12 mouse cellular contexts compared by ENCODE assay signal in genomic region chr7:4742482-4742819, GRCm38 (mm10). TPM values are rescaled to one million over a fixed set of nuclear protein-coding genes. Genes with fewer than 3 reads are reported as not detected.
DNase-seq lines count a peak whose midpoint lies in the region; ATAC-seq lines count a peak whose summit lies in the region.
"Had no signal": no experiment of that assay in that cellular context is flagged by ENCODE, and none has a peak within 500 bp of the region (broad histone marks: within the 10 kb centered on the region; RNA-seq: fewer than 3 reads in every experiment).

No protein-coding gene starts in this region.

- peak overlapping the region; percentile 94; the same call in 1 of the 2 replicates for H3K27ac ChIP-seq in heart, embryonic 10.5 days
- H3K27ac ChIP-seq in midbrain, embryonic 10.5 days (replicated peaks): peak overlapping the region; percentile 96
- H3K27ac ChIP-seq in midbrain, embryonic 11.5 days (ENCODE audit: low read depth, low read length): no peak overlapping the region
- H3K27ac ChIP-seq in intestine, embryonic 16.5 days (ENCODE audit: low read length): no peak overlapping the region
- H3K27ac ChIP-seq in midbrain, embryonic 14.5 days (replicated peaks; ENCODE audit: low read depth, low read length): no peak overlapping the region
- H3K27ac ChIP-seq: limb, embryonic 15.5 days had no signal

- H3K4me1 ChIP-seq in heart, embryonic 10.5 days: peaks cover 46% of the 10 kb centered on the region
- H3K4me1 ChIP-seq in midbrain, embryonic 10.5 days: peaks cover 52% of the 10 kb centered on the region
- H3K4me1 ChIP-seq in midbrain, embryonic 11.5 days (ENCODE audit: control insufficient read depth, insufficient read depth, low read length): peaks cover 19% of the 10 kb centered on the region
- peaks cover 23% of the 10 kb centered on the region for H3K4me1 ChIP-seq in intestine, embryonic 16.5 days (ENCODE audit: control insufficient read depth, insufficient read depth, low read length)
- peaks cover 29% of the 10 kb centered on the region for H3K4me1 ChIP-seq in midbrain, embryonic 14.5 days (ENCODE audit: control insufficient read depth, insufficient read depth, low read length)

- intact Hi-C loops in heart, postnatal 36 days (cut with DNase I): no loop called here

- 83% methylated on average over 6 of the region's 6 CpGs for WGBS in heart, embryonic 10.5 days
- WGBS in midbrain, embryonic 10.5 days: 92% methylated on average over 6 of the region's 6 CpGs
- 84% methylated on average over 6 of the region's 6 CpGs for WGBS in midbrain, embryonic 11.5 days
- WGBS in intestine, embryonic 16.5 days: 82% methylated on average over 6 of the region's 6 CpGs
- 87% methylated on average over 6 of the region's 6 CpGs for WGBS in midbrain, embryonic 14.5 days

- DNase-seq in heart, embryonic 10.5 days (ENCODE audit: low spot score): no peak
- DNase-seq in heart, postnatal 36 days: no peak
- no peak for DNase-seq in midbrain, embryonic 10.5 days (ENCODE audit: low spot score)
- DNase-seq in midbrain, embryonic 11.5 days (ENCODE audit: low spot score, missing footprints): no peak
- DNase-seq in midbrain, embryonic 14.5 days: no peak
- no peak for DNase-seq in urinary bladder, postnatal 10 days (ENCODE audit: low spot score)
- DNase-seq: thymus, postnatal 36 days had no signal

- no peaks in the 10 kb centered on the region for H3K27me3 ChIP-seq in heart, embryonic 10.5 days (ENCODE audit: insufficient read depth, poor library complexity, severe bottlenecking)
- H3K27me3 ChIP-seq in midbrain, embryonic 10.5 days (ENCODE audit: low read depth, poor library complexity, severe bottlenecking): no peaks in the 10 kb centered on the region
- no peaks in the 10 kb centered on the region for H3K27me3 ChIP-seq in midbrain, embryonic 11.5 days (ENCODE audit: control insufficient read depth, insufficient read depth, low read length)
- H3K27me3 ChIP-seq in intestine, embryonic 16.5 days (replicated peaks; ENCODE audit: control insufficient read depth, insufficient read depth, low read length): no peaks in the 10 kb centered on the region
- H3K27me3 ChIP-seq in midbrain, embryonic 14.5 days (ENCODE audit: control insufficient read depth, insufficient read depth, low read length): no peaks in the 10 kb centered on the region
- H3K27me3 ChIP-seq: limb, embryonic 15.5 days had no signal

- H3K36me3 ChIP-seq in heart, embryonic 10.5 days: peaks cover 47% of the 10 kb centered on the region
- peaks cover 47% of the 10 kb centered on the region for H3K36me3 ChIP-seq in midbrain, embryonic 10.5 days
- H3K36me3 ChIP-seq in midbrain, embryonic 11.5 days (ENCODE audit: control insufficient read depth, insufficient read depth, low read length): no peaks in the 10 kb centered on the region
- H3K36me3 ChIP-seq in intestine, embryonic 16.5 days (ENCODE audit: control insufficient read depth, insufficient read depth, low read length): peaks cover 21% of the 10 kb centered on the region
- H3K36me3 ChIP-seq in midbrain, embryonic 14.5 days (ENCODE audit: control insufficient read depth, insufficient read depth, low read length): peaks cover 34% of the 10 kb centered on the region

- no peaks in the 10 kb centered on the region for H3K9me3 ChIP-seq in heart, embryonic 10.5 days
- H3K9me3 ChIP-seq in midbrain, embryonic 10.5 days (replicated peaks): no peaks in the 10 kb centered on the region
- H3K9me3 ChIP-seq in midbrain, embryonic 11.5 days (ENCODE audit: control insufficient read depth, low read length): no peaks in the 10 kb centered on the region
- H3K9me3 ChIP-seq in intestine, embryonic 16.5 days (ENCODE audit: control insufficient read depth, low read length): no peaks in the 10 kb centered on the region
- no peaks in the 10 kb centered on the region for H3K9me3 ChIP-seq in midbrain, embryonic 14.5 days (ENCODE audit: control insufficient read depth, low read length)
- H3K9me3 ChIP-seq: limb, embryonic 15.5 days had no signal

- no peak overlapping the region for H3K4me2 ChIP-seq in midbrain, embryonic 11.5 days
- no peak overlapping the region for H3K4me2 ChIP-seq in intestine, embryonic 16.5 days (ENCODE audit: low read depth, low read length)
- H3K4me2 ChIP-seq in midbrain, embryonic 14.5 days (ENCODE audit: low read length): peak overlapping the region; percentile 72
- H3K4me2 ChIP-seq: limb, embryonic 15.5 days had no signal

- ATAC-seq in midbrain, embryonic 11.5 days (ENCODE audit: low FRiP score): no peak
- no peak for ATAC-seq in intestine, embryonic 16.5 days
- ATAC-seq in midbrain, embryonic 14.5 days (ENCODE audit: low FRiP score, low TSS enrichment): no peak
- no peak for ATAC-seq in cerebellum, adult (ENCODE audit: insufficient number of reproducible peaks, low FRiP score, low TSS enrichment)

- peak overlapping the region; percentile 67; the same call in 1 of the 2 replicates for H3K4me3 ChIP-seq in heart, embryonic 10.5 days
- peak overlapping the region; percentile 79 for H3K4me3 ChIP-seq in midbrain, embryonic 10.5 days
- H3K4me3 ChIP-seq in midbrain, embryonic 11.5 days (ENCODE audit: low read depth, low read length): no peak overlapping the region
- no peak overlapping the region for H3K4me3 ChIP-seq in intestine, embryonic 16.5 days (ENCODE audit: low read length)
- no peak overlapping the region for H3K4me3 ChIP-seq in midbrain, embryonic 14.5 days (replicated peaks; ENCODE audit: low read depth, low read length)
- H3K4me3 ChIP-seq: limb, embryonic 15.5 days had no signal

- H3K9ac ChIP-seq in midbrain, embryonic 11.5 days (ENCODE audit: low read length): no peak overlapping the region
- H3K9ac ChIP-seq in intestine, embryonic 16.5 days (ENCODE audit: low read depth, low read length): peak overlapping the region; percentile 84; the same call in 1 of the 2 replicates
- H3K9ac ChIP-seq in midbrain, embryonic 14.5 days (replicated peaks; ENCODE audit: low read length): no peak overlapping the region
- H3K9ac ChIP-seq: limb, embryonic 15.5 days had no signal

RNA-seq across cellular contexts. Expression of gene Kmt5c, which starts 2.5 kb away (rescaled TPM):
- polyA plus RNA-seq in heart, embryonic 10.5 days (2016; fragmentation: Nextera tagmentation; extraction: Ambion mirVana): 76.1 and 77.6 TPM in 2 replicates
- total RNA-seq in heart, postnatal 36 days (2021): 10 to 100 TPM; 14.8 to 15.9 TPM
- 91.6 and 103 TPM in 2 replicates for polyA plus RNA-seq in midbrain, embryonic 10.5 days (2016; fragmentation: Nextera tagmentation; extraction: Ambion mirVana)
- 65.4 and 71.5 TPM in 2 replicates for polyA plus RNA-seq in midbrain, embryonic 11.5 days (2014; fragmentation: Nextera tagmentation; extraction: Ambion mirVana)
- 66.7 and 76.0 TPM in 2 replicates for polyA plus RNA-seq in intestine, embryonic 16.5 days (2015; fragmentation: Nextera tagmentation; extraction: Ambion mirVana)
- polyA plus RNA-seq in midbrain, embryonic 14.5 days (2014; fragmentation: Nextera tagmentation; extraction: Ambion mirVana): 56.2 and 67.0 TPM in 2 replicates

RNA-seq across cellular contexts. Expression of gene Cox6b2, which starts 10.4 kb away (rescaled TPM):
- 37.6 and 42.2 TPM in 2 replicates for polyA plus RNA-seq in heart, embryonic 10.5 days (2016; fragmentation: Nextera tagmentation; extraction: Ambion mirVana)
- total RNA-seq in heart, postnatal 36 days (2021): 1 to 10 TPM; 1.9 to 2.3 TPM
- polyA plus RNA-seq in midbrain, embryonic 10.5 days (2016; fragmentation: Nextera tagmentation; extraction: Ambion mirVana): 44.1 and 46.7 TPM in 2 replicates
- polyA plus RNA-seq in midbrain, embryonic 11.5 days (2014; fragmentation: Nextera tagmentation; extraction: Ambion mirVana): 34.5 and 36.6 TPM in 2 replicates
- polyA plus RNA-seq in intestine, embryonic 16.5 days (2015; fragmentation: Nextera tagmentation; extraction: Ambion mirVana): 38.1 and 50.6 TPM in 2 replicates
- 10.2 and 13.0 TPM in 2 replicates for polyA plus RNA-seq in midbrain, embryonic 14.5 days (2014; fragmentation: Nextera tagmentation; extraction: Ambion mirVana)

RNA-seq across cellular contexts. Expression of gene Tmem150b, which starts 17.4 kb away (rescaled TPM):
- polyA plus RNA-seq in heart, embryonic 10.5 days (2016; fragmentation: Nextera tagmentation; extraction: Ambion mirVana): not detected in 2 replicates
- total RNA-seq in heart, postnatal 36 days (2021): under 1 TPM; 0.11 to 0.30 TPM
- 0.10 TPM in 2 replicates for polyA plus RNA-seq in midbrain, embryonic 10.5 days (2016; fragmentation: Nextera tagmentation; extraction: Ambion mirVana)
- polyA plus RNA-seq in midbrain, embryonic 11.5 days (2014; fragmentation: Nextera tagmentation; extraction: Ambion mirVana): not detected in 2 replicates
- polyA plus RNA-seq in intestine, embryonic 16.5 days (2015; fragmentation: Nextera tagmentation; extraction: Ambion mirVana): 4.4 and 5.4 TPM in 2 replicates
- 0.12 and 0.42 TPM in 2 replicates for polyA plus RNA-seq in midbrain, embryonic 14.5 days (2014; fragmentation: Nextera tagmentation; extraction: Ambion mirVana)
- total RNA-seq: gastrocnemius, adult 18-20 months had no signal

RNA-seq across cellular contexts. Expression of gene Fam71e2, which starts 28.7 kb away (rescaled TPM):
- not detected in 2 replicates for polyA plus RNA-seq in heart, embryonic 10.5 days (2016; fragmentation: Nextera tagmentation; extraction: Ambion mirVana)
- total RNA-seq in heart, postnatal 36 days (2021): not detected
- polyA plus RNA-seq in midbrain, embryonic 10.5 days (2016; fragmentation: Nextera tagmentation; extraction: Ambion mirVana): not detected in 2 replicates
- polyA plus RNA-seq in midbrain, embryonic 11.5 days (2014; fragmentation: Nextera tagmentation; extraction: Ambion mirVana): not detected in 2 replicates
- not detected in 2 replicates for polyA plus RNA-seq in intestine, embryonic 16.5 days (2015; fragmentation: Nextera tagmentation; extraction: Ambion mirVana)
- polyA plus RNA-seq in midbrain, embryonic 14.5 days (2014; fragmentation: Nextera tagmentation; extraction: Ambion mirVana): not detected in 2 replicates
- total RNA-seq: gastrocnemius, adult 18-20 months; layer of hippocampus, adult 8-10 months had no signal
- polyA plus RNA-seq: limb, embryonic 15.5 days had no signal

RNA-seq across cellular contexts. Expression of gene Il11, which starts 40.2 kb away (rescaled TPM):
- polyA plus RNA-seq in heart, embryonic 10.5 days (2016; fragmentation: Nextera tagmentation; extraction: Ambion mirVana): 0.15 and 0.20 TPM in 2 replicates
- total RNA-seq in heart, postnatal 36 days (2021): not detected
- 0.21 TPM in 1 of 2 replicates, not detected in the other for polyA plus RNA-seq in midbrain, embryonic 10.5 days (2016; fragmentation: Nextera tagmentation; extraction: Ambion mirVana)
- 0.07 TPM in 1 of 2 replicates, not detected in the other for polyA plus RNA-seq in midbrain, embryonic 11.5 days (2014; fragmentation: Nextera tagmentation; extraction: Ambion mirVana)
- 0.09 TPM in 1 of 2 replicates, not detected in the other for polyA plus RNA-seq in intestine, embryonic 16.5 days (2015; fragmentation: Nextera tagmentation; extraction: Ambion mirVana)
- polyA plus RNA-seq in midbrain, embryonic 14.5 days (2014; fragmentation: Nextera tagmentation; extraction: Ambion mirVana): 0.17 and 0.43 TPM in 2 replicates

Comparison
In these comparisons a context has a peak if more than half of its experiments do, and no peak if none do; other contexts are left out.
1. H3K27ac ChIP-seq: peak in heart, embryonic 10.5 days (single experiment) and midbrain, embryonic 10.5 days (single experiment); none in midbrain, embryonic 11.5 days (single experiment), intestine, embryonic 16.5 days (single experiment) and midbrain, embryonic 14.5 days (single experiment).
2. H3K4me3 ChIP-seq: peak in heart, embryonic 10.5 days (single experiment) and midbrain, embryonic 10.5 days (single experiment); none in midbrain, embryonic 11.5 days (single experiment), intestine, embryonic 16.5 days (single experiment) and midbrain, embryonic 14.5 days (single experiment).